Comparison of ENCODE assay signal across 23 mouse cellular contexts in genomic region chr17:49078168-49078567, GRCm38 (mm10).
A peak's percentile ranks its signal among the peaks of the same experiment; 100 is the strongest.
DNase-seq lines count a peak whose midpoint lies in the region; ATAC-seq and TF ChIP-seq lines count a peak whose summit lies in the region.
"Had no signal": no experiment of that assay in that cellular context is flagged by ENCODE, and none has a peak within 500 bp of the region (broad histone marks: within the 10 kb centered on the region; RNA-seq: fewer than 3 reads in every experiment).

No protein-coding gene starts in this region.

- TF ChIP-seq CTCF in brain, embryonic 14.5 days (IDR thresholded peaks at IDR 0.05; ENCODE audit: borderline replicate concordance, extremely low read depth, insufficient read depth, insufficient read length) = no peak

- no peaks in the 10 kb centered on the region for H3K9me3 ChIP-seq in embryonic facial prominence, embryonic 14.5 days (ENCODE audit: control insufficient read depth, low read length)
- no peaks in the 10 kb centered on the region for H3K9me3 ChIP-seq in embryonic facial prominence, embryonic 10.5 days
- no peaks in the 10 kb centered on the region for H3K9me3 ChIP-seq in hindbrain, embryonic 11.5 days (ENCODE audit: control insufficient read depth, low read length)
- no peaks in the 10 kb centered on the region for H3K9me3 ChIP-seq in hindbrain, embryonic 13.5 days
- H3K9me3 ChIP-seq in hindbrain, embryonic 14.5 days (ENCODE audit: control insufficient read depth, low read length) = no peaks in the 10 kb centered on the region
- H3K9me3 ChIP-seq: limb, embryonic 10.5 days had no signal

- no peaks in the 10 kb centered on the region for H3K27me3 ChIP-seq in embryonic facial prominence, embryonic 14.5 days (replicated peaks; ENCODE audit: control insufficient read depth, insufficient read depth, low read length)
- H3K27me3 ChIP-seq in embryonic facial prominence, embryonic 10.5 days (replicated peaks; ENCODE audit: low read depth, poor library complexity, severe bottlenecking) = no peaks in the 10 kb centered on the region
- no peaks in the 10 kb centered on the region for H3K27me3 ChIP-seq in hindbrain, embryonic 11.5 days (ENCODE audit: control insufficient read depth, insufficient read depth, low read length)
- H3K27me3 ChIP-seq in hindbrain, embryonic 13.5 days = 0 out of 2 replicates have a peak, but pooled peaks cover 2% of the 10 kb centered on the region
- H3K27me3 ChIP-seq in hindbrain, embryonic 14.5 days (ENCODE audit: control insufficient read depth, insufficient read depth, low read length) = no peaks in the 10 kb centered on the region
- H3K27me3 ChIP-seq: megakaryocyte, embryonic 14.5 days had no signal

- H3K9ac ChIP-seq in embryonic facial prominence, embryonic 14.5 days (ENCODE audit: low read depth, low read length) = no peak overlapping the region
- H3K9ac ChIP-seq in hindbrain, embryonic 11.5 days (ENCODE audit: low read depth, low read length) = no peak overlapping the region
- H3K9ac ChIP-seq in hindbrain, embryonic 13.5 days = no peak overlapping the region
- H3K9ac ChIP-seq in hindbrain, embryonic 14.5 days = no peak overlapping the region
- H3K9ac ChIP-seq: liver, postnatal 0 days had no signal

- no peak overlapping the region for H3K4me3 ChIP-seq in embryonic facial prominence, embryonic 14.5 days (ENCODE audit: low read depth, low read length)
- no peak overlapping the region for H3K4me3 ChIP-seq in embryonic facial prominence, embryonic 10.5 days
- no peak overlapping the region for H3K4me3 ChIP-seq in hindbrain, embryonic 11.5 days (ENCODE audit: low read depth, low read length)
- no peak overlapping the region for H3K4me3 ChIP-seq in hindbrain, embryonic 13.5 days
- no peak overlapping the region for H3K4me3 ChIP-seq in hindbrain, embryonic 14.5 days (replicated peaks; ENCODE audit: low read length)
- H3K4me3 ChIP-seq: gastrocnemius, adult 2 months; limb, embryonic 10.5 days; megakaryocyte, embryonic 14.5 days; myocyte had no signal

- no peak for ATAC-seq in embryonic facial prominence, embryonic 14.5 days (ENCODE audit: low read depth)
- peak; percentile 27; the same call in 1 of the 2 replicates for ATAC-seq in hindbrain, embryonic 11.5 days (ENCODE audit: low FRiP score)
- no peak for ATAC-seq in hindbrain, embryonic 13.5 days (ENCODE audit: low FRiP score)
- ATAC-seq in hindbrain, embryonic 14.5 days (ENCODE audit: low FRiP score) = peak; percentile 43; the same call in 1 of the 2 replicates
- ATAC-seq: liver, postnatal 0 days had no signal

- DNase-seq in embryonic facial prominence, embryonic 14.5 days (ENCODE audit: low spot score) = peak; percentile 13
- no peak for DNase-seq in embryonic facial prominence, embryonic 10.5 days (ENCODE audit: low spot score)
- no peak for DNase-seq in hindbrain, embryonic 11.5 days (ENCODE audit: low spot score)
- peak; percentile 80 for DNase-seq in brain, embryonic 14.5 days (ENCODE audit: low read depth)
- DNase-seq in hindbrain, embryonic 14.5 days (ENCODE audit: low spot score) = no peak
- no peak for DNase-seq in Muller cell, postnatal 12 days (ENCODE audit: inconsistent ontology term)
- DNase-seq in natural killer cell, adult 2 months (ENCODE audit: low spot score in 2 of 2) = no peak
- DNase-seq: adrenal gland, postnatal 14 days; cerebellum, adult 11 months; cerebellum, postnatal 14 days; gastrocnemius, adult 2 months; heart, adult 11 months; kidney, adult 18-20 months; kidney, postnatal 36 days; liver, postnatal 0 days; right cerebral cortex, postnatal 25 days; thymus, adult 18-20 months; thymus, postnatal 4 days had no signal

- H3K36me3 ChIP-seq in embryonic facial prominence, embryonic 14.5 days (ENCODE audit: control insufficient read depth, insufficient read depth, low read length) = no peaks in the 10 kb centered on the region
- no peaks in the 10 kb centered on the region for H3K36me3 ChIP-seq in embryonic facial prominence, embryonic 10.5 days (replicated peaks)
- no peaks in the 10 kb centered on the region for H3K36me3 ChIP-seq in hindbrain, embryonic 11.5 days (ENCODE audit: control insufficient read depth, insufficient read depth, low read length)
- H3K36me3 ChIP-seq in hindbrain, embryonic 13.5 days = no peaks in the 10 kb centered on the region
- no peaks in the 10 kb centered on the region for H3K36me3 ChIP-seq in hindbrain, embryonic 14.5 days (replicated peaks; ENCODE audit: control insufficient read depth, insufficient read depth)
- H3K36me3 ChIP-seq: G1E; limb, embryonic 10.5 days had no signal

- WGBS in embryonic facial prominence, embryonic 14.5 days = 59% methylated on average over 2 of the region's 2 CpGs
- WGBS in embryonic facial prominence, embryonic 10.5 days = 35% methylated on average over 2 of the region's 2 CpGs
- 62% methylated on average over 2 of the region's 2 CpGs for WGBS in hindbrain, embryonic 11.5 days
- 48% methylated on average over 2 of the region's 2 CpGs for WGBS in hindbrain, embryonic 13.5 days
- 51% methylated on average over 2 of the region's 2 CpGs for WGBS in hindbrain, embryonic 14.5 days

- H3K27ac ChIP-seq in embryonic facial prominence, embryonic 14.5 days (replicated peaks; ENCODE audit: low read depth, low read length) = no peak overlapping the region
- no peak overlapping the region for H3K27ac ChIP-seq in embryonic facial prominence, embryonic 10.5 days (replicated peaks)
- no peak overlapping the region for H3K27ac ChIP-seq in hindbrain, embryonic 11.5 days (ENCODE audit: low read depth, low read length)
- H3K27ac ChIP-seq in hindbrain, embryonic 13.5 days = no peak overlapping the region
- H3K27ac ChIP-seq in hindbrain, embryonic 14.5 days = no peak overlapping the region
- H3K27ac ChIP-seq: gastrocnemius, adult 2 months; limb, embryonic 10.5 days had no signal

- no peak overlapping the region for H3K4me2 ChIP-seq in embryonic facial prominence, embryonic 14.5 days (ENCODE audit: low read depth, low read length)
- H3K4me2 ChIP-seq in hindbrain, embryonic 11.5 days (replicated peaks; ENCODE audit: low read depth, low read length) = no peak overlapping the region
- no peak overlapping the region for H3K4me2 ChIP-seq in hindbrain, embryonic 13.5 days
- no peak overlapping the region for H3K4me2 ChIP-seq in hindbrain, embryonic 14.5 days (replicated peaks)

- no peak for TF ChIP-seq POLR2A in brain, embryonic 14.5 days (IDR thresholded peaks at IDR 0.05; ENCODE audit: borderline replicate concordance, extremely low read depth, insufficient read depth, insufficient read length, poor library complexity, severe bottlenecking)

- no peaks in the 10 kb centered on the region for H3K4me1 ChIP-seq in embryonic facial prominence, embryonic 14.5 days (ENCODE audit: control insufficient read depth, insufficient read depth, low read length)
- peaks cover 11% of the 10 kb centered on the region for H3K4me1 ChIP-seq in embryonic facial prominence, embryonic 10.5 days
- no peaks in the 10 kb centered on the region for H3K4me1 ChIP-seq in hindbrain, embryonic 11.5 days (replicated peaks; ENCODE audit: control insufficient read depth, insufficient read depth, low read length)
- peaks cover 9% of the 10 kb centered on the region for H3K4me1 ChIP-seq in hindbrain, embryonic 13.5 days (replicated peaks)
- no peaks in the 10 kb centered on the region for H3K4me1 ChIP-seq in hindbrain, embryonic 14.5 days (replicated peaks; ENCODE audit: control insufficient read depth, insufficient read depth, low read length)
- H3K4me1 ChIP-seq: limb, embryonic 10.5 days; megakaryocyte, embryonic 14.5 days had no signal

Comparison
In these comparisons a context has a peak if more than half of its experiments do, and no peak if none do; other contexts are left out.
1. ATAC-seq: peak in hindbrain, embryonic 11.5 days (single experiment) and hindbrain, embryonic 14.5 days (single experiment); none in embryonic facial prominence, embryonic 14.5 days (single experiment) and hindbrain, embryonic 13.5 days (single experiment).
2. DNase-seq: peak in embryonic facial prominence, embryonic 14.5 days (single experiment) and brain, embryonic 14.5 days (single experiment); none in embryonic facial prominence, embryonic 10.5 days (single experiment), hindbrain, embryonic 11.5 days (single experiment), hindbrain, embryonic 14.5 days (single experiment), Muller cell, postnatal 12 days (single experiment) and natural killer cell, adult 2 months (0 of 2).